Mouse (Mus musculus): ENCODE data around the gene Atxn1l.

DNA sequence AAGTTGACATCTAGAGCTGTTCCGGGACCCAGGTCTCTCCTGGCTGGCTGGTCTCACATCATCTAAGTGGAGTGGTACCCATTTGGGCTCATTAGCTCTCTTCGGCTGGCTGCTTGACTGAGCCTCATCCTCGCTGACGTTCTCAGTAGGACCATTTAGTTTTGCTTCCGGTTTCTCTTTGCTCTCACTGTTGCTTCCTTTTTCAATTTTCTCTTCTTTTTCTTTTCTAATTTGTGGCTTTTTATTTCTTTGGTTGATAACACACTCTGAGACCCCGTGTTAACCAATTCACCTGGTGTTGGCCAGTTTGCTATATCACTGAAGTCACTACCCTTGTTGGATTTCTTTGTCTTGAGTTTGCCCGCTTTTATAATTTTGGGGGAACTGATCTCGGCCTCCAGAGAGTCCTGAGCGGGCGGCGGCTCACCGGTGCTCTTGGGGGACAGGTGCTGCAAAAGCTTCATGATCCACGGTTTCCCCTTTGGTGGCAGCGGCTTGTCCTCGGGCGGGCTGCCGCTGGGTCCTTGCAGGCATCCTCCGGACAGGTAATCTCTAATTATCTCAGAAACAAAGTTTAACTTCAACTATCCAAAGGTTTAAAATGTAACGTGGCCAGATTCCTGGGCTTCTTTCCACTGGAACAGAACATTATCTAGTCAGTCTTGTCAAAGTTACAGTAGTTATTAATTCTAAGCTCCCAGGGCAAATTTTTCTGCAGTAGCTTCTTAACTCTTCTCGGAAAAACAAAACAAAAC lies 14.4 kb upstream of the Atxn1l start:
- TF ChIP-seq FLI1 (IDR thresholded peaks at IDR 0.05; ENCODE audit: low read length), result no peak
- no peak for TF ChIP-seq GATA1 (IDR thresholded peaks at IDR 0.05; ENCODE audit: borderline replicate concordance, low read length)

Measured in megakaryocyte, embryonic 14.5 days (primary cell).